Mouse (Mus musculus): Measurements from ENCODE around the gene Gab2. TPM values are rescaled to one million over a fixed set of nuclear protein-coding genes. Genes with fewer than 3 reads are reported as not detected.
A peak's percentile ranks its signal among the peaks of the same experiment; 100 is the strongest.

Gene Gab2
- polyA plus RNA-seq, 1 experiment from 2014 or later, result 6.6 TPM

- no peak for ATAC-seq (replicated peaks; ENCODE audit: low FRiP score)
- H3K9ac ChIP-seq (ENCODE audit: low read depth, low read length), result no peak overlapping the region
- no peaks in the 10 kb centered on the region for H3K4me1 ChIP-seq (replicated peaks; ENCODE audit: control insufficient read depth, insufficient read depth, low read length)
- 90% methylated on average over 4 of the region's 4 CpGs for WGBS
- peaks cover 4% of the 10 kb centered on the region; the same call in 1 of the 2 replicates for H3K9me3 ChIP-seq (ENCODE audit: control insufficient read depth, low read length)
- H3K36me3 ChIP-seq (ENCODE audit: control insufficient read depth, insufficient read depth, low read length), result peaks cover 15% of the 10 kb centered on the region
- no peak overlapping the region for H3K4me3 ChIP-seq (ENCODE audit: low read depth, low read length)
- DNase-seq (ENCODE audit: low spot score), result peak; percentile 27
- no peak overlapping the region for H3K4me2 ChIP-seq
- no peak overlapping the region for H3K27ac ChIP-seq (ENCODE audit: low read depth, low read length)
- no peaks in the 10 kb centered on the region for H3K27me3 ChIP-seq (replicated peaks; ENCODE audit: control insufficient read depth, insufficient read depth, low read length)
Observed at GRCm38 (mm10) chr7:97309461-97310340, 228.3 kb downstream of the Gab2 start.

GRCm38 (mm10) chr7:97310341-97310635, 228.9 kb downstream of the Gab2 start:
- Histone ChIP-seq H3K9ac (ENCODE audit: low read depth, low read length) (no peak overlapping the region), H3K27me3 (replicated peaks; ENCODE audit: control insufficient read depth, insufficient read depth, low read length) (no peaks in the 10 kb centered on the region), H3K4me1 (replicated peaks; ENCODE audit: control insufficient read depth, insufficient read depth, low read length) (no peaks in the 10 kb centered on the region), H3K27ac (ENCODE audit: low read depth, low read length) (no peak overlapping the region), H3K9me3 (ENCODE audit: control insufficient read depth, low read length) (peaks cover 4% of the 10 kb centered on the region; the same call in 1 of the 2 replicates), H3K36me3 (ENCODE audit: control insufficient read depth, insufficient read depth, low read length) (peaks cover 15% of the 10 kb centered on the region), H3K4me2 (no peak overlapping the region), H3K4me3 (ENCODE audit: low read depth, low read length) (no peak overlapping the region)
- ATAC-seq (replicated peaks; ENCODE audit: low FRiP score), result no peak
- 86% methylated on average over 3 of the region's 3 CpGs for WGBS
- peak; percentile 28 for DNase-seq (ENCODE audit: low spot score)

GRCm38 (mm10) chr7:97311620-97312019, 230.2 kb downstream of the Gab2 start:
- Histone ChIP-seq H3K9ac (ENCODE audit: low read depth, low read length) (no peak overlapping the region), H3K4me2 (no peak overlapping the region), H3K9me3 (ENCODE audit: control insufficient read depth, low read length) (peaks cover 4% of the 10 kb centered on the region; the same call in 1 of the 2 replicates), H3K27me3 (replicated peaks; ENCODE audit: control insufficient read depth, insufficient read depth, low read length) (no peaks in the 10 kb centered on the region), H3K27ac (ENCODE audit: low read depth, low read length) (no peak overlapping the region), H3K4me3 (ENCODE audit: low read depth, low read length) (no peak overlapping the region), H3K36me3 (ENCODE audit: control insufficient read depth, insufficient read depth, low read length) (peaks cover 13% of the 10 kb centered on the region), H3K4me1 (replicated peaks; ENCODE audit: control insufficient read depth, insufficient read depth, low read length) (no peaks in the 10 kb centered on the region)
- ATAC-seq (replicated peaks; ENCODE audit: low FRiP score) (no peak), DNase-seq (ENCODE audit: low spot score) (no peak)
- WGBS, result 90% methylated on average over 14 of the region's 14 CpGs

GRCm38 (mm10) chr7:97312196-97312595, 230.8 kb downstream of the Gab2 start:
- Histone ChIP-seq H3K4me2 (no peak overlapping the region), H3K9me3 (ENCODE audit: control insufficient read depth, low read length) (peaks cover 4% of the 10 kb centered on the region; the same call in 1 of the 2 replicates), H3K27me3 (replicated peaks; ENCODE audit: control insufficient read depth, insufficient read depth, low read length) (no peaks in the 10 kb centered on the region), H3K4me1 (replicated peaks; ENCODE audit: control insufficient read depth, insufficient read depth, low read length) (no peaks in the 10 kb centered on the region), H3K36me3 (ENCODE audit: control insufficient read depth, insufficient read depth, low read length) (peaks cover 11% of the 10 kb centered on the region; the same call in 1 of the 2 replicates), H3K4me3 (ENCODE audit: low read depth, low read length) (no peak overlapping the region), H3K27ac (ENCODE audit: low read depth, low read length) (no peak overlapping the region), H3K9ac (ENCODE audit: low read depth, low read length) (no peak overlapping the region)
- WGBS, result 90% methylated on average over 17 of the region's 17 CpGs
- ATAC-seq (replicated peaks; ENCODE audit: low FRiP score) (no peak), DNase-seq (ENCODE audit: low spot score) (no peak)

GRCm38 (mm10) chr7:97312856-97313255, 231.5 kb downstream of the Gab2 start:
- Histone ChIP-seq H3K27me3 (replicated peaks; ENCODE audit: control insufficient read depth, insufficient read depth, low read length) (no peaks in the 10 kb centered on the region), H3K4me1 (replicated peaks; ENCODE audit: control insufficient read depth, insufficient read depth, low read length) (no peaks in the 10 kb centered on the region), H3K9ac (ENCODE audit: low read depth, low read length) (no peak overlapping the region), H3K9me3 (ENCODE audit: control insufficient read depth, low read length) (peaks cover 4% of the 10 kb centered on the region; the same call in 1 of the 2 replicates), H3K4me2 (no peak overlapping the region), H3K36me3 (ENCODE audit: control insufficient read depth, insufficient read depth, low read length) (peaks cover 8% of the 10 kb centered on the region; the same call in 1 of the 2 replicates), H3K4me3 (ENCODE audit: low read depth, low read length) (no peak overlapping the region), H3K27ac (ENCODE audit: low read depth, low read length) (no peak overlapping the region)
- no peak for DNase-seq (ENCODE audit: low spot score)
- no peak for ATAC-seq (replicated peaks; ENCODE audit: low FRiP score)
- 80% methylated on average over 6 of the region's 6 CpGs for WGBS

GRCm38 (mm10) chr7:97313364-97313995, 232.1 kb downstream of the Gab2 start:
- 84% methylated on average over 7 of the region's 7 CpGs for WGBS

GRCm38 (mm10) chr7:97314646-97315045, 233.3 kb downstream of the Gab2 start:
- no peak overlapping the region for H3K9ac ChIP-seq (ENCODE audit: low read depth, low read length)
- ATAC-seq (replicated peaks; ENCODE audit: low FRiP score) (no peak), DNase-seq (ENCODE audit: low spot score) (no peak)
- H3K27me3 ChIP-seq (replicated peaks; ENCODE audit: control insufficient read depth, insufficient read depth, low read length), result no peaks in the 10 kb centered on the region
- H3K4me3 ChIP-seq (ENCODE audit: low read depth, low read length), result no peak overlapping the region
- 90% methylated on average over 5 of the region's 5 CpGs for WGBS
- no peaks in the 10 kb centered on the region for H3K4me1 ChIP-seq (replicated peaks; ENCODE audit: control insufficient read depth, insufficient read depth, low read length)
- H3K4me2 ChIP-seq, result no peak overlapping the region
- no peaks in the 10 kb centered on the region for H3K9me3 ChIP-seq (ENCODE audit: control insufficient read depth, low read length)
- no peaks in the 10 kb centered on the region; the same call in 1 of the 2 replicates for H3K36me3 ChIP-seq (ENCODE audit: control insufficient read depth, insufficient read depth, low read length)
- H3K27ac ChIP-seq (ENCODE audit: low read depth, low read length), result no peak overlapping the region

More at GRCm38 (mm10) chr7:97313364-97313995, 232.1 kb downstream of the Gab2 start:
- no peak overlapping the region for H3K4me3 ChIP-seq (ENCODE audit: low read depth, low read length)
- no peak overlapping the region for H3K4me2 ChIP-seq
- no peak overlapping the region for H3K9ac ChIP-seq (ENCODE audit: low read depth, low read length)
- H3K27ac ChIP-seq (ENCODE audit: low read depth, low read length), result no peak overlapping the region
- H3K4me1 ChIP-seq (replicated peaks; ENCODE audit: control insufficient read depth, insufficient read depth, low read length), result no peaks in the 10 kb centered on the region
- DNase-seq (ENCODE audit: low spot score) (no peak), ATAC-seq (replicated peaks; ENCODE audit: low FRiP score) (no peak)
- peaks cover 3% of the 10 kb centered on the region; the same call in 1 of the 2 replicates for H3K36me3 ChIP-seq (ENCODE audit: control insufficient read depth, insufficient read depth, low read length)
- H3K27me3 ChIP-seq (replicated peaks; ENCODE audit: control insufficient read depth, insufficient read depth, low read length), result no peaks in the 10 kb centered on the region
- H3K9me3 ChIP-seq (ENCODE audit: control insufficient read depth, low read length), result peaks cover 1% of the 10 kb centered on the region; the same call in 1 of the 2 replicates

GRCm38 (mm10) chr7:97315656-97316055, 234.3 kb downstream of the Gab2 start:
- Histone ChIP-seq H3K27ac (ENCODE audit: low read depth, low read length) (no peak overlapping the region), H3K27me3 (replicated peaks; ENCODE audit: control insufficient read depth, insufficient read depth, low read length) (no peaks in the 10 kb centered on the region), H3K4me3 (ENCODE audit: low read depth, low read length) (no peak overlapping the region), H3K4me2 (no peak overlapping the region), H3K4me1 (replicated peaks; ENCODE audit: control insufficient read depth, insufficient read depth, low read length) (no peaks in the 10 kb centered on the region), H3K9me3 (ENCODE audit: control insufficient read depth, low read length) (no peaks in the 10 kb centered on the region), H3K36me3 (ENCODE audit: control insufficient read depth, insufficient read depth, low read length) (no peaks in the 10 kb centered on the region; the same call in 1 of the 2 replicates), H3K9ac (ENCODE audit: low read depth, low read length) (no peak overlapping the region)
- DNase-seq (ENCODE audit: low spot score) (no peak), ATAC-seq (replicated peaks; ENCODE audit: low FRiP score) (no peak)
- 86% methylated on average over 6 of the region's 6 CpGs for WGBS

Measured in liver, embryonic 11.5 days (tissue).